ENCODE assay signal across 13 mouse cellular contexts in the genomic region with DNA sequence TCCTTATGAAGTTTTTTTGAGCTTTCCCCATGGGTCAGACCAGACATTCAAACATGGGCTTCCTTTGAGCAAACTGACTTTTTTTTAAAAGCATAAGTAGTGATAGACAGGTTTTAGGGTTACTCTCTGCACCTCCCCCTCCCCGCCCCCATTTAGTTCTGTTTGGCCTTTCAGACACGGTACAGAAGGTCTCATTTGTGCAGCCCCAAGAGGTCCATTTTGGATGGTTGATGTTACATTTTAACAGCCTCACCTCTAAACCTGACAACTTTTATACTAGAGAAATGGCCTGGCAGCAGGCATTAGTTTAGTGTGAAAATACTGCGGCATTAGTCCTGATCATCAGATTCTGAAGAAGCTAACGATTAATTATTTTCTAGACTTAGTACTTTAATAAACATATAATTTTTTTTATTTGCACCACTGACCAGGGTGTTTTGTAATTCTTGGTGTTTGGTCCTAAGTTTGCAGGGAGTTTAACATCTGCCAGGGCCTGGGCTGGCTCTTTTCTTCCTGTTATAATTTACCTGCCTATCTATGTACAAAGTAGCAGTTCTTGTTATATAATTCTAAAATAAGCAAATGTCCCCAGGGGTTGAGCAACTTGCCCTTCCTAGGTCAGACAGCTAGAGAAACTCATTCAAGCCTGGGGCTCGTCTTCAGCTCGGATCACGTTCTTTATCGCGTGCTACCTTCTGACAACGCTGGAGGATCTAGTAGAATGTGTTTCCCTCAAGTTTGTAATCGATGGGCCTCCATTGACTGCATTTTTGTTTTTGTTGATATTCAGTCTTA.
"Had no signal": no experiment of that assay in that cellular context is flagged by ENCODE, and none has a peak within 500 bp of the region (broad histone marks: within the 10 kb centered on the region; RNA-seq: fewer than 3 reads in every experiment).

No protein-coding gene starts in this region.

- H3K9me3 ChIP-seq: limb, embryonic 12.5 days; liver, embryonic 13.5 days; midbrain, embryonic 10.5 days; neural tube, embryonic 15.5 days had no signal

- H3K9ac ChIP-seq: limb, embryonic 12.5 days; liver, embryonic 13.5 days; lung, embryonic 14.5 days; neural tube, embryonic 15.5 days had no signal

- H3K27me3 ChIP-seq: limb, embryonic 12.5 days; liver, embryonic 13.5 days; neural tube, embryonic 15.5 days had no signal

- H3K36me3 ChIP-seq: liver, embryonic 13.5 days; neural tube, embryonic 15.5 days had no signal

- H3K27ac ChIP-seq: limb, embryonic 12.5 days; midbrain, embryonic 10.5 days; neural tube, embryonic 15.5 days had no signal

- DNase-seq: liver, embryonic 13.5 days; lung, embryonic 14.5 days; lung, postnatal 10 days; lung, postnatal 4 days; midbrain, embryonic 14.5 days; right cerebral cortex, postnatal 4 days; spleen, adult 18-20 months; thymus, adult 18-20 months; thymus, postnatal 14 days had no signal

- H3K4me1 ChIP-seq: neural tube, embryonic 15.5 days had no signal

- H3K4me3 ChIP-seq: limb, embryonic 12.5 days; liver, embryonic 13.5 days; midbrain, embryonic 10.5 days; myocyte; neural tube, embryonic 15.5 days had no signal

- H3K4me2 ChIP-seq: limb, embryonic 12.5 days; liver, embryonic 13.5 days; lung, embryonic 14.5 days; neural tube, embryonic 15.5 days had no signal
